Mouse (Mus musculus) urinary bladder, postnatal 14 days (tissue): ENCODE data around the gene Pknox1.
"Not testable (repeated sequence)": the region's sequence is repeated elsewhere in the genome, so short reads cannot be mapped to it uniquely, and the experiment has no call there.

Source experiments
- DNase-seq: peaks from one replicate; pipeline ENCODE4 v3.0.0; 2021; ENCODE audit warnings: low spot score

Gene Pknox1

DNA sequence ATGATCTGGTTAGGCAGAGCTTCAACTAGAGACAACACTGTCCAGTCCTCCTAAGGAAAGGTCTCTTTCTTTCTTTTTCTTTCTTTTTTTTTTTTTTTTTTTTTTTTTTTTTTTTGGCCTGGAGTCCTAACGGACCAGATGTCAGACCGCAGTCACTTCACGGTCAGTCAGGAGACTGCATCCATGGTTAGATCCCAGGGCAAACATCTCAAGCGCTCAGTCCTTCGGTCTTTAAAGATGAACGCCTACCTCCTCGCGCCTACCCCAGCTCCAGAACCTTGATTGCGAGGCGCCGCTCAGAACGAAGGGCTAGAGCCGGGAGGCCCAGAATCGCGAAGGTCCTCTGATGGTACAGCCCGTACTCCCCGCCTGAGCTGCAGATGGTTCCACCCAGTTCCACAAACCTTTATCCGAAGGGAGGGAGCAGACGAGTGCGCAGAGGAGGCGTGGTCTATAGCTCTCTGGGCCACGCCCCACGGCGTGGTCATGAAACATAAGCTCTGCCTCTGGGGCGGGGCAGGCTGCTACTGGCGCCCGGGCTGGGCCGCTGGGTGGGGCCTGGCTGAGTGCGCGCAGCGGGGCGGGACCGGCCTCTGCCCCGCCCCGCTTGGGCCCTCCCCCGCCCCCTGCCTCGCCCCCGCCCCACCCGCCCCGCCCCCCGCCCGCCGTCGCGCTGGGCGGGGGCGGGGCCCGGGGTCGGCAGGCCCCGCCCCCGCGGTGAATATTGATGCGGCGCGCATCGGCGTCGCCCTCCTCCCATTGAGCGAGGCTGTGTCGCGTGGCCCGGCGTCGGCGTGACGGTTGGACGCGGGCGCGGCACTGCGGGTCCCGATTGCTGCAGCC is at the start of gene Pknox1:
Gene Pknox1, plus strand, starts transcription at position 720 of the 843 bp plus-strand sequence.
- DNase-seq, result peak; percentile 99

DNA sequence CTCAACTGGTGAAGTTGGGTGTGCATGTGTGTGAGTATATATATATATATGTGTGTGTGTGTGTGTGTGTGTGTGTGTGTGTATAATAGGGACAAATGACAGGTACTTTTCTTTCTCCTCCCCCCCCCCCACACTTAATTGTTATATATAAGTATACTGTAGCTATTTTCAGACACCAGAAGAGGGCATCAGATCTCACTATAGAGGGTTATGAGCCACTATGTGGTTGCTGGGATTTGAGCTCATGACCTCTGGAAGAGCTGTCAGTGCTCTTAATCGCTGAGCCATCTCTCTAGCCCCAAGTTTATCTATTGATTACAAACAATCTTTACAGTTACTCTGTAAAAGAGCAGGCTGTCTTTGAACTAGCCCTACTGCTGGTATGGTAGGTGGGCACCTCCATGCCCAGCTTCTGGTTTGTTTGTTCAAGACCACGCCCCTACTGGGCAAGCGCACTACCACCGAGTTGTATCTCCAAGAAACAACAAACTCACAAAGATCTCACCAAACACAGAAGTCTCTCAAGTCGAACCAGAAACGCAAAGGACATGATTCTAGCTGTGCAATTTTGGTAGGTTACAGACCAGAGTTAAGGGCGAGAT is 45.1 kb upstream of the Pknox1 start:
- no peak for DNase-seq

- DNase-seq, result peak; percentile 100
Observed at GRCm38 (mm10) chr17:31519946-31520838, 44.3 kb upstream of the Pknox1 start, which contains the start of the genes Wdr4 and Ndufv3. Gene Wdr4 (minus strand): TSS chr17:31519980. Gene Ndufv3 (plus strand): TSS chr17:31520115.

DNA sequence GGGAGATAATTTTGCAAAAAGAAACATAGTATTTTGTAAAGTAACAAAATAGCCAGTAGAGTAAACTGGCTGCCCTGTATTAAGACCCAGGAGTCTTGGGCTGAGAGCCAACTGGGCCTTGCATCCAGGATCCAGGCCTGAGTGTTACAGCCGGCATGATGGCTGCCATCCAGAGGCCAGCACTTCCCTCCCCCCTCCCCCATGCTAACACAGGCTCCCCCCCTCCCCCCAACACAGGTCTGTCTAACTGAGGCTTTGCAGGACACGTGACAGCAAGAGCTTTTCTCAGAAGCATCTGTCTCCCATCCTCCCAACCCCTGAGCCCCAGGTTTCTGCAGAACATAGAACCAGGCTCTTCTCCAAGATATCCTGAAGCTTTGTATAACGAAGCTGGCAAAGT is 43.6 kb upstream of the Pknox1 start:
- peak; percentile 48 for DNase-seq

GRCm38 (mm10) chr17:31521948-31522347 is 42.6 kb upstream of the Pknox1 start:
- no peak for DNase-seq

- no peak for DNase-seq
Observed at GRCm38 (mm10) chr17:31525114-31525513, 39.4 kb upstream of the Pknox1 start.

GRCm38 (mm10) chr17:31525816-31526215 is 38.7 kb upstream of the Pknox1 start:
- no peak for DNase-seq

DNA sequence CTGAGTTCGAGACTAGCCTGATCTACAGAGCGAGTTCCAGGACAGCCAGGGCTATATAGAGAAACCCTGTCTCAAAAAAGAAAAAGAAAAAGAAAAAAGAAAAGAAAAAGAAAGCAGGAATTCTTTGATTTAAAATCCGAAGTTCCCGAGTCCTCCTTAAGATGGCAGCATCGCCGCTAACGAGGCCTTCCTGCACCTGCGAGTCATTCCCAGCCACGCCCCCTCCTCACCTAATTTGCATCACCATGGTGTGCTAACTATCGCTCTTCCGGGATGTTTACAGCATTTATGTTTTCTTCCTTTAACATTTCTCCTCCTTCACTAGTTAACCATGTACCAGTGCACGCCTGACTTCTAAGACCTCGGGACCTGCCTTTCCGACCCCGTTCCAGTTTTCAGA is 35.2 kb upstream of the Pknox1 start:
- DNase-seq, result peak; percentile 61

DNA sequence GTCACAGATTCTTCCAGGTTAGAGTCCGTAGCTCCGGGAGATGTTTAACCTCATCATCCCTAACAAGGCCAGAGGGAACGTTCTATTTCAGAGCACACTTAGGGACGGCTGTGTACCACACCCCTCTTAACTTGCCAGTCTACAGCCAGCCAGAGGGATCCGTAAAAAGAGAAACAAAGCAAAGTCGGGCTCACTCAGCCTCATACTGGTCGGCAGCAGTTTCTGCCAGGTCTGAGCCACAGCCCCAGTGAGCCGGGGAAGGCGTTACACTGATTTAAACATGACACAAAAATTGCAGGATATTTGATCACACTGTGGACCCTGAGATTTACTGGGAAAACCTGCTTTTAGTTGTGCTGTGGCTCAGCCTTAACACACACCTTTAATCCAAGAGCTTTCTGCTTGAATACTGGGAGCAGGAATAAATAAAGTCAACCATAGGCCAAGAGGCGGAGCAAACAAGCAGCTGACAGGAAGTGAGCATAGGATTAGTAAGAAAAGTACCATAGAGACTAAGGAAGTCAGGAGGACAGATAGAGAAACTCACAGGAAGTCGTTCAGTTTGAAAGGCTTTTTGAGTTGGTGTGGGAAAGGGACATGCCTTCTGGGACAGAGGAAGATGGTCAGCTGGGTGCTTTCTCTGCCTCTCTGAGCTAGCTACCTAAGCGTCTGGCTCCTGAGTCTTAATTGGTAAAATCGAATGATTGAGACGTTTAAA is 32.9 kb upstream of the Pknox1 start:
- DNase-seq, result no peak

GRCm38 (mm10) chr17:31532331-31532730 is 32.2 kb upstream of the Pknox1 start:
- DNase-seq, result not testable (repeated sequence)

DNA sequence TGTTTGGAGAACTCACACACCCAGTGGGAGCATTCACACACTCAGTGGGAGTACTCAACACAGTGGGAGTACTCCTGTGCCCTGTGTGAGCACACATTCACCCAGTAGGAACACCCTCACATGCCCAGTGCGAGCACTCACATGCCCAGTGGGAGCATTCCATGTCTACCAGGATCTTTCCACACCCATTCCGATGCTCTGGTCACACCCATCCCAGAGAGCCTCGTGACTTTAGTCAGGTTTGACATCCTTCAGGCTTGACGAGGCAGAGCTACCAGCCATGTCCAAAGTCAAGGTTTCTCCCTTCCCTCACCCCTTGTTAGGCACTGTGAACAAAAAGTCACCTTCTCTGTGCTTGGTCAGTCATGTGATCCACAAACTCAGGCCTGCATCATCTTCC is 29.2 kb upstream of the Pknox1 start:
- no peak for DNase-seq

DNA sequence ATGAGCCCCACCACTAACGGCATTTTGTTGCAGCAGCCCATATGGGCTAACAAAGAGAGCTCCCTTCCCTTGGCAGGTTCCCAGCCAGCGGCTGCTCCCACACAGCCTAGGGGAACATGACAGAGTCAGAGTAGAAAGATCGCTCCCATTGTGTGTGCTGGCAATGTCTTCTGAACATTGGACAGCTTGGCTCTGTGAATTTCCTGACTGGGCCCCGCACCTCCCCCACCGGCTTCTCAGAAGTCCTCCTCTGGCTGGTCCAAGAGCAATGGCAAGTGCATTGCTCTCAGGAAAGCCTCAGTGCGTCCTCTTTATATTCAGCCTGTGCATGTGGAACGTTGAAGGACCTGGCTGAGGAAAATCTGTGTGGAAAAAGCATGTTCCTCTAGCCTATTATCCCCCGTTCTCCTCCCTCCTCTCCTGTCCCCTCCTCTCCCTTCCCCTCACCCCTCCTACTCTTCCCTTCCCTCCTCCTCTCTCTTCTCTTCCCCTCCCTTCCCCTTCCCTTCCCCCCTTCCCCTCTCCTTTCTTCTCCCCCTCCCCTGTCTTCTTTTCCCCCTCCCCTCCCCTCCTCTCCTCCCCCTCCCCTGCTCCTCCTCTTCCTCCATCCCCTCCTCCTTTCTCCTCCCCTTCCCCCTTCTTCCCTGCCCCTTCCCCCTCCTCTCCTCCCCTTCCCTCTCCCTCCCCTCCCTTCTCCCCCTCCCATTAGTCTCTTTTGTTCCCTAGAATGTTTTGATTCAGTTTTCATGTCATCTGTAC is 28.5 kb upstream of the Pknox1 start:
- DNase-seq, result peak; percentile 35

GRCm38 (mm10) chr17:31540101-31540500 is 24.4 kb upstream of the Pknox1 start:
- DNase-seq, result no peak

DNA sequence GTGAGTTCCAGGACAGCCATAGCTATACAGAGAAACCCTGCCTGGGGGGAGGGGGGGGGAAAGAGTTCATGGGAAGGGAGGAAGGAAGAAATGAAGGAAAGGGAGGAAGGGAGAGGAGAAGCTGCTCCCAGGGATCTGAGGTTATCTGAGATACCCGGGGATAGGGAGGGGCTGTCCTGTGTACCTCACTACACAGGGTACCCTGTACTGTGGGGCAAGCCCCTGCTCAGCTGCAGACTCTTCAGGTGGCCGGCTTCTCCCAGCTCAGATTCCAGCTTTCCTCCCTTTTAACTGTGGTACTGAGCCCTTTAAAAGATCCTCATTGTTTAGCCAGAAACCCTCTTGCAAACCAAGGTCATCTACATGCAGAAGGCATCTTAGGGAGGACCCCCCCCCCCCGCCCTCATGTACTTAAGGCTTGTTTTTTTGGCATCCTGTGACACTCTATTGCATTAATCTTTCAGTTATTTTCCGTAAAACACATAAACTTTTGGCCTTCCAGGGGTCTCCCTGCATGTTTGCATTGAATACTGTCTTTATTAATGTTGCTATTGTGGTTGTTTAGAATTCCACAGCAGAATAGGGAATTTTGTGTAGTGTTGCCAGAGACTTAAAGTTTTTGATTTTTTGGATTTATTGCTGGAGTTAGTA is 23.6 kb upstream of the Pknox1 start:
- no peak for DNase-seq

- no peak for DNase-seq
Observed at GRCm38 (mm10) chr17:31541460-31541831, 23.1 kb upstream of the Pknox1 start.

- no peak for DNase-seq
Observed at GRCm38 (mm10) chr17:31543574-31543973, 21.0 kb upstream of the Pknox1 start.

GRCm38 (mm10) chr17:31546444-31547196 is 17.9 kb upstream of the Pknox1 start:
- no peak for DNase-seq

DNA sequence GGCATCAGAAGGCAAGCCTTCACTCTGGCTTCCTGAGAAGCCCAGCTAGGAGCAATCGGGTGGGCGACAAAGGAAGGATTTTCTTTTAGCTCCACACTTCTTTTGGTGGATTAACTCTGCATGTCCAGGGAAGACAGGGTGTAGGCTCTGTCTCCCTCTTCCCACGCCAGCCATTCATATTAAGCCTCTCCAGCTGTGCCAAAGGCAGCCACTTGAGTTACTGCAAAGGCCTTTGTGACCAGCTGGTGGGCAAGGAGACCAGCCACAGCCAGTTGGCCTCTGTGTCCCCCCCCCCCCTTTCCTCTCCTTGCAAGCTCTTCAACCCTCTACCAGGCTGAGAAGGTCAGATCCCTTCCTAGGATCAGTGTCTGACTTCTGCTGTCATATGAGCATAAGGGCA is 16.6 kb upstream of the Pknox1 start:
- DNase-seq, result no peak

DNA sequence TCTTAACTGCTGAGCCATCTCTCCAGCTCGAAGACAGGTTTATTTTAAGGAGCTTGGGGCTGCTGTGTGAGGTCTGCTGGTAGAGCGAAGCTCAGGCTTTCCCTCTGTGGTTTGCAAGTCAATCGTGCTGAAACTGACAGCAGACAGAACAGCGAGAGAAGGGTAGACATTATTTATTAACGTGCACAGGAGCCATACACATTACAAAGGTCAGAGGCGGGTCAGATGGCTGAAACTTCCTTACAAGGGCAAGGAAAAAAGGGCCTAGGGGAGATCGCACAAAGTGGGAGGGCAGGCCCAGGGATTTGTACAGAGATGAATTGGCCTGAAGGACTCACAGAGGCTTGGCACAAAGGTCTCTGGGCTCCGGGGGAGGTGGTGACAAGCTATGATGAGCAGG is 15.1 kb upstream of the Pknox1 start:
- no peak for DNase-seq

DNA sequence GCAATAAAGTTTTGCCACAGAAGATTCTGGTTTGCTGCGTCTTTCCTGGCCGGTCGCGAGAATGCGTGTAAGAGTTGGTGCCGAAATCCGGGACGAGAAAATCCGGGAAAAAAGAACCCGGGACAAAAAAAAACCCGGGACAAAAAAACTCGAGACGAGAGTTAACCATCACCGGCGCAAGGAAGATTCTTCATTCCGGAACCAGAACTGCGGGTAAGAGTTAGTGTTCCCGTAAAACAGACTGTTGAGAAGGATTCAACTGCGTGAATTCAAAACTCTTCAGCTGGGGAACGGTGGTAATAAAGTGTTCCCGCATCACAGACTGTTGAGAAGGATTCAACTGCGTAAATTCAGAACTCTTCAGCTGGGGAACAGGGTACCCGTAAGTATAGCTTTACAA is 11.9 kb upstream of the Pknox1 start:
- DNase-seq, result not testable (repeated sequence)
